Mouse (Mus musculus) stomach, postnatal 0 days (tissue): ENCODE data around the gene Vmn1r19. TPM values are rescaled to one million over a fixed set of nuclear protein-coding genes. Genes with fewer than 3 reads are reported as not detected.
"Not testable (repeated sequence)": the region's sequence is repeated elsewhere in the genome, so short reads cannot be mapped to it uniquely, and the experiment has no call there.

Source experiments
- ATAC-seq: fragments of 200-750 bp; cut with Nextera tagmentation; 2 replicates; pipeline ENCODE4 v1.8.0; 2017; ENCODE audit not compliant: low FRiP score, low TSS enrichment
- DNase-seq: peaks from one replicate; pipeline ENCODE4 v3.0.0-alpha.2; 2016; ENCODE audit warnings: low spot score
- H3K27ac ChIP-seq: fragments of 300-500 bp; sonication (generic); replicated peaks from 2 replicates; pipeline ENCODE4 v1.5.1; 2014; ENCODE audit warnings: mild to moderate bottlenecking, control low read depth
- H3K27me3 ChIP-seq: fragments of 300-500 bp; sonication (generic); 2 replicates; pipeline ENCODE4 v1.6.1; 2014; ENCODE audit warnings: low read length; ENCODE audit not compliant: control insufficient read depth, insufficient read depth
- H3K36me3 ChIP-seq: fragments of 300-500 bp; sonication (generic); 2 replicates; pipeline ENCODE4 v1.6.1; 2014; ENCODE audit warnings: low read length, mixed read lengths; ENCODE audit not compliant: control insufficient read depth, insufficient read depth
- H3K4me1 ChIP-seq: fragments of 300-500 bp; sonication (generic); replicated peaks from 2 replicates; pipeline ENCODE4 v1.6.1; 2014; ENCODE audit warnings: antibody characterized with exemption; ENCODE audit not compliant: control insufficient read depth, insufficient read depth
- H3K4me2 ChIP-seq: fragments of 300-500 bp; sonication (generic); replicated peaks from 2 replicates; pipeline ENCODE4 v1.6.1; 2014; ENCODE audit warnings: low read depth, mild to moderate bottlenecking, control low read depth, moderate library complexity
- H3K4me3 ChIP-seq: fragments of 300-500 bp; sonication (generic); 2 replicates; pipeline ENCODE4 v1.5.1; 2014; ENCODE audit warnings: low read depth, low read length, control low read depth
- H3K9ac ChIP-seq: fragments of 300-500 bp; sonication (generic); 2 replicates; pipeline ENCODE4 v1.6.1; 2014; ENCODE audit warnings: mild to moderate bottlenecking, low read length, control low read depth, mixed read lengths
- H3K9me3 ChIP-seq: fragments of 300-500 bp; sonication (generic); 2 replicates; pipeline ENCODE4 v1.6.1; 2016; ENCODE audit warnings: low read length; ENCODE audit not compliant: control insufficient read depth
- CTCF ChIP-seq: IDR thresholded peaks from 2 replicates; pipeline ENCODE4 v1.5.1; 2016; ENCODE audit warnings: antibody characterized with exemption, low read depth, mild to moderate bottlenecking, moderate library complexity
- EP300 ChIP-seq: optimal IDR thresholded peaks from 2 replicates; pipeline ENCODE3; 2016; ENCODE audit warnings: antibody characterized with exemption
- WGBS: fragments of 180-500 bp; shearing (Covaris S2); extraction: QIAGEN DNeasy Blood & Tissue Kit; methylation state at CpG from one replicate; pipeline ENCODE4 v1.1.7; 2014; 5-methylcytosine and 5-hydroxymethylcytosine counted together
- polyA plus RNA-seq: library from polyadenylated mRNA; unstranded; fragments of >200 nt; fragmentation: Nextera tagmentation; extraction: Ambion mirVana; gene quantifications from 2 replicates; pipeline ENCODE4 v1.2.1, GENCODE M21; 2015

Vmn1r19 gene
- not detected in 2 replicates for polyA plus RNA-seq

DNA sequence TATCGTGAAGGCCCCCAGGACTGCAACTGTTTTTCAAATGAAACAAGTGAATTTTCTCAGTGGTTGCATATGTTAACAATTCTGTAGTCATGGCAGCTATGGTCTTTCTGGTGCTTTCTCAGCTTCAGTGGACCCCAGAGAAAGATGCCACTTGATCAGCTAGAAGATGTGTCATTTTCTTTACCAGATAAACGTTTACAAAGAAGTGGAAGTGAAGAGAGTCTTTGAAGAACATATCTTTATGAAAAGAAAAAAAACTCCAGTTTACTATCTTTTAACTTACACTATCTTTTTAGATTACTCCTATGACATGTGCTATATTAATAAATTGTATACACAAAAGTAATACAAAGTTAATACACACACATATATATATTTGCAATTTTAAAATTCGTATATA, at the start of gene Vmn1r19:
Vmn1r19 (plus strand) TSS at position 301 of the 400 bp plus-strand sequence.
- H3K4me2 ChIP-seq, H3K27ac ChIP-seq, H3K4me3 ChIP-seq, H3K36me3 ChIP-seq, DNase-seq, H3K27me3 ChIP-seq, H3K9me3 ChIP-seq, ATAC-seq, H3K9ac ChIP-seq, H3K4me1 ChIP-seq: not testable (repeated sequence)
- WGBS = 60% methylated on average over 3 of the region's 3 CpGs

DNA sequence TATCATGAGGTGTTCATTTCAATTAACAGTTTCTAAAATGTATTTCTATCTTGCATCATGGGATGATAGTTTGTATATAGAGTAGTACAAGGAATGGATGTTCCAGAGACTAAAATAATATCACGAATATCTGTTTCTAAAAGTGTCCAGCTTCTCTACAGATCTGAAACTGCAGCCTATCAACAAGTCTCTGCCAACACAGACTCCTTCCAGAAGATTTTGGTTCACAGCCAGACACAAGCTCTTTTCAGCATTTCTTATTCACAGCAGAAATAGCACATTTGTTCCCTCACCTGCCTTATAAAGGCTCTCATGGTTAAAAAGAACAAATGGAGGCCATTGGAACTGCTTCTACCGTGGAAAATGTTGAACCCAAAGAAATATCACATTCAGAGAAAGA, 46.7 kb upstream of the Vmn1r19 start:
- 59% methylated on average over 2 of the region's 2 CpGs for WGBS
- Histone ChIP-seq H3K9me3 (no peaks in the 10 kb centered on the region), H3K4me1 (no peaks in the 10 kb centered on the region), H3K36me3 (no peaks in the 10 kb centered on the region), H3K27ac (no peak overlapping the region), H3K9ac (no peak overlapping the region), H3K27me3 (no peaks in the 10 kb centered on the region), H3K4me3 (no peak overlapping the region), H3K4me2 (no peak overlapping the region)
- DNase-seq (no peak), ATAC-seq (no peak)
- TF ChIP-seq CTCF (no peak), EP300 (no peak)

DNA sequence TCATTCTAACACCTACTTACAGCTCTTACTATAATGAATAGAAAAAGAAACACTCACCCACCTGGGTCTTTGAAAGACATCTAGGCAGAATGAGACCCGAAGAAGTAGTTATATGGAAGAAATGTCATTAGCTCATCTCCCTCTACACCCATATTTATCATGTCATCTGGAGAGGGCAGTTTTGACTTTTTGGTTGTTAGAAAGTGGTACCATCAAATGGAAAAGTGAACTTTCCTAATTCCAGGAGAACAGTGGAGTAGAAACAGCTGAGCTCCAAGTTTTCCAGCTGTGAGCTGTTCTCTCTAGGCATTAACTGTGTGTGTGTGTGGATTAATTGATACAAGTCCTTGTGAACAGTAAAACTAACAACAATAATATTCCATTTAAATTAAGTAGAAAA, 40.0 kb upstream of the Vmn1r19 start, which contains the start of gene Vmn1r17:
Vmn1r17 (minus strand) TSS at position 101 of the 400 bp plus-strand sequence.
- no peak for DNase-seq
- Histone ChIP-seq H3K9me3 (no peaks in the 10 kb centered on the region), H3K9ac (no peak within 1 kb of the TSS), H3K27ac (no peak within 1 kb of the TSS), H3K4me3 (no peak within 1 kb of the TSS), H3K36me3 (no peaks in the 10 kb centered on the region), H3K4me1 (no peaks in the 10 kb centered on the region), H3K4me2 (no peak within 1 kb of the TSS), H3K27me3 (no peaks in the 10 kb centered on the region)
- no peak for TF ChIP-seq EP300
- TF ChIP-seq CTCF = no peak
- no peak for ATAC-seq
- WGBS = 82% methylated on average over 1 of the region's 1 CpGs

DNA sequence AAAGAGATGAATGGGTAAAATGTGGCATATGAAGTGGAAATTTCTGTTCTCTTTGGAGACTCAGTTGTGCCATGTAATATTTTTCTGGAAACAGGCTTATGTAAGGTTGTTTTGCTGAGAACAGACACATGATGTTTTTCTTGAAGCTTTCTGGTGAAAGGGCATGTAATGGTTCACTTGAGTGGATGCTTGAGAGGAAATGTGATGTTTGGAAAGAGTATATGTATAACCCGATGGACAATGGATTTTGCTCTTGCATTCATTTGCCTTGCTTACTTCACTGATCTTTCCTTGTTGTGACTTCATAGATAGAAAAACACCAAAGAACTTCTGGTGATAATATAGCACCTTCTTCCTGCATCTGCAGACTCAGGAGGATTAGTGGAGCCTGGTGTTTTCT, 37.7 kb upstream of the Vmn1r19 start:
- H3K36me3 ChIP-seq, H3K27me3 ChIP-seq, H3K4me3 ChIP-seq, H3K4me1 ChIP-seq, H3K4me2 ChIP-seq, DNase-seq, ATAC-seq, H3K9ac ChIP-seq, H3K9me3 ChIP-seq, H3K27ac ChIP-seq: not testable (repeated sequence)
- WGBS = 91% methylated on average over 1 of the region's 1 CpGs

DNA sequence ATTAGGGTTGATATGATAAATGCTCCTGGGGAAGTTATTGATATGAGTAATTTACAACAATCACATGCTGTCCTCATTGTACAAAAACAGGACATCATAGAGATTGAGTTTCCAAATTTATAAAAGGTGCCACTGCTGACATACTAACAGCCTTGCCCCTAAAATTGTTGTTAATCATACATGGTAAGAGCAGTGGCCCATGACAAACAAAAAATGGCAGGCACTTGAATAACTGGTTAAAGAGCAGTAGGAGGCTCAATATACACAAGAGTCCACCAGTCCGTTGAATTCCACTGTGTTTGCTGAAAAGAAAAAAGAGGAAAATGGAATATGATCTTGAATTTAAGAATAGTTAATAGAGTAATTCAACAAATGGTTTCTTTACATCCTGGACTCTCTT, 36.1 kb upstream of the Vmn1r19 start:
- Histone ChIP-seq H3K27me3 (no peaks in the 10 kb centered on the region), H3K27ac (no peak overlapping the region), H3K4me2 (no peak overlapping the region), H3K9ac (no peak overlapping the region), H3K4me3 (no peak overlapping the region), H3K36me3 (no peaks in the 10 kb centered on the region), H3K4me1 (no peaks in the 10 kb centered on the region), H3K9me3 (no peaks in the 10 kb centered on the region)
- TF ChIP-seq EP300 = no peak
- no peak for TF ChIP-seq CTCF
- ATAC-seq (no peak), DNase-seq (no peak)
- 82% methylated on average over 1 of the region's 1 CpGs for WGBS

DNA sequence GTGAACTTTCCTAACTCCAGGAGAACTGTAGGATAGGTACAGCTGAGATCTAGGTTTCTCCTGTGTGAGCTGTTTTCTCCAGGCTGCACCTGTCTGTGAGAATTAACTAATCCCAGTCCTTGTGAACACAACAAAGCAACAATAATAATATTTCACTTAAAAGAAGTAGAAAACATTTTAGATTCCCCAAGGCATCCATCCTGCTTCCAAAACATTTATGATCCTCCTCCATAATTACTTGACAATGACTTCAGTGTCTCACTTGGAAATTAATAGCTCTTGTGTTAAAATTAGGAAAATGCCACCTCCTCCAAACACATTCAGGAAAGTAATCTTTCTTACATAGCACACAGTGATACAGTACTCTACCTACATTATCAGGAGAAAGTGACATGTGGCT, 7.9 kb upstream of the Vmn1r19 start, which contains the start of gene Vmn1r18:
Vmn1r18 (minus strand) TSS at position 101 of the 400 bp plus-strand sequence.
- Histone ChIP-seq H3K27me3 (no peaks in the 10 kb centered on the region), H3K27ac (no peak within 1 kb of the TSS), H3K9me3 (no peaks in the 10 kb centered on the region), H3K9ac (no peak within 1 kb of the TSS), H3K4me3 (no peak within 1 kb of the TSS), H3K36me3 (no peaks in the 10 kb centered on the region), H3K4me1 (no peaks in the 10 kb centered on the region), H3K4me2 (no peak within 1 kb of the TSS)
- no peak for TF ChIP-seq EP300
- no peak for TF ChIP-seq CTCF
- DNase-seq = no peak
- ATAC-seq = no peak
